Mouse (Mus musculus) urinary bladder, postnatal 25 days (tissue): ENCODE measurements at regions not wholly inside any gene's neighbourhood (a gene's known extent, or its start where the extent isn't known, plus 50 kb on each side); places are given as distances from the start of the nearest gene placed in this dataset.
"Not testable (repeated sequence)": the region's sequence is repeated elsewhere in the genome, so short reads cannot be mapped to it uniquely, and the experiment has no call there.

ENCODE experiments used
- DNase-seq: peaks from one replicate; pipeline ENCODE4 v3.0.0; 2022; ENCODE audit warnings: low spot score

DNA sequence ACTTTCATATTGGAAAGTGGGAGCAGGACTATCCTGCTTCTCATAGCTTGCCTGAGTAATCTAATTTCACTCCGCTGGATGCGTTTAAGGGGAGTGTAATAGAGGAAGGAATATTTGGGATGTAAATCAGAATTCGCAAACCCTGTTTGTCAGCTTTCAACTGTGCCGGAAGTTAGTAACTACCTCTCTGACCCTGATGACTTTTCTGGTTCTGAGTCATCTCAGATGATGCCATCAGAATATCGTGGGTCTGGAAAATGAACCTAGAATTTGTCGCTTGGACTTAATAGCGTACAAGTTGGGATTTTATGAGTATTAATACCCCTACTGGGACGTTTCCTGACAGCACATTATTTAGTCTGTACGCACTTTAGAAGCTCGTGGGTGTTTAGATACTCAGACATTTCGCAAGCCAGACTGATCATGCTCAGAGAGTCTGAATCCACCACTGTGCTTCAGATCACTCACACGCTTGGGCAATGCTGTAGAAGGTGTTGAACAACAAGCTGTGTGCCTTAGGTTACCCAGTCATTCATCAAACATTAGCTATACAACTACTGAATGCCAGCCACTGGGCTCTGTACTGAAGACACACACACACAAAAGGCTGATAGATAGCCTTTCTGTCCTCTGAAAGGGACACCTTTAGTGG is 131.1 kb downstream of the Phlda1 start:
- no peak for DNase-seq

DNA sequence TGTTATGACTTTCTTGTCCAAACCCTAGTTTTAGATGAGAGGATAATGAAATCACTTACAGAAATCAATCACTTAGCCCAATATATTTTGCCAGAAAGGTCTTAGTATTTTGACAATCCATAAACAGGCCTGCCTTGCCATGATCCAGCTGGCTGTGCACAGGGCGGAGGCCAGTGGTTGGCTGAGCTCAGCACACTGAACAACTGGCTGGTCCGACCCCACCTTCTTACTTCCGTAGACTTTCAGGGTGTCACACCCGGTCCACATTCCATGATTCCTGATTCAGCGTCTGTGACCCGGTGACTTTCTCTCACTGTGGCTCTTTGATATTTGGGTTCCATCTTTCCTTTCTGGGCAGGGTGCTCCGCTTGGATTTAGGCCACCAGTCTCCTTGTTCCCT is 133.8 kb downstream of the Phlda1 start:
- no peak for DNase-seq

DNA sequence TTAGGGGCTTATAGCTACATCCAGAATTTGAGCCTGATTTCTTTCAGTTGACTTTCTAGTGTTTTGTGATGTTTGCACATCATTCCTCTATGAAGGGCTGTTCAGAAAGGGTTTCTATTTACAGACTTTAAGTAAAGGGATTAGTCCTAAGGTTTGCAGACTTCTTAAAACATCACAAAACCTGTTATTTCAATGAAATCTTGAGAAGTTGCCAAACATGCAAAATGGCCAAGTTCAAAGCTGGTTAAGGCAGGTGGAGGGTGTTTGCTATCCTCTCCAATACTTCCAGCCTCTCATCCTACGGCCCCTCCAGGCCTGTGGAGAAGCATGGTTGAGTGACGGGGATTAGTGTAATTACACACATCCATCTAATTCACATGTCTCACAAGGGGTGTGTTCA is 136.6 kb downstream of the Phlda1 start:
- no peak for DNase-seq

DNA sequence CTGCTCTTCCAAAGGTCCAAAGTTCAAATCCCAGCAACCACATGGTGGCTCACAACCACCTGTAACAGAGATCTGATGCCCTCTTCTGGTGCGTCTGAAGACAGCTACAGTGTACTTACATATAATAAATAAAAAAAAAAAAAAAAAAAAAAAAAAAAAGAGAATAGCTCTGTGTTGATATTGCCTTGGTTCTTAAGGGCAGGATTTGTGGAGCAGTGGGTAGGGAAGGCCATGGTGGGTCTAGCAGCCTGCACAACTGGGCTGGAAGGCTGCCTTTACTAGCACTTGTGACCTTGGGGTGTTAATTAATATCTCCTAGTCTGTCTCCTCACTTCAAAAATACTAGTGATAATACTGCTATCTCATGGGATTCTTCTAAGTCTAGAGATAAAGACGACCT is 147.7 kb downstream of the Phlda1 start:
- not testable (repeated sequence) for DNase-seq

DNA sequence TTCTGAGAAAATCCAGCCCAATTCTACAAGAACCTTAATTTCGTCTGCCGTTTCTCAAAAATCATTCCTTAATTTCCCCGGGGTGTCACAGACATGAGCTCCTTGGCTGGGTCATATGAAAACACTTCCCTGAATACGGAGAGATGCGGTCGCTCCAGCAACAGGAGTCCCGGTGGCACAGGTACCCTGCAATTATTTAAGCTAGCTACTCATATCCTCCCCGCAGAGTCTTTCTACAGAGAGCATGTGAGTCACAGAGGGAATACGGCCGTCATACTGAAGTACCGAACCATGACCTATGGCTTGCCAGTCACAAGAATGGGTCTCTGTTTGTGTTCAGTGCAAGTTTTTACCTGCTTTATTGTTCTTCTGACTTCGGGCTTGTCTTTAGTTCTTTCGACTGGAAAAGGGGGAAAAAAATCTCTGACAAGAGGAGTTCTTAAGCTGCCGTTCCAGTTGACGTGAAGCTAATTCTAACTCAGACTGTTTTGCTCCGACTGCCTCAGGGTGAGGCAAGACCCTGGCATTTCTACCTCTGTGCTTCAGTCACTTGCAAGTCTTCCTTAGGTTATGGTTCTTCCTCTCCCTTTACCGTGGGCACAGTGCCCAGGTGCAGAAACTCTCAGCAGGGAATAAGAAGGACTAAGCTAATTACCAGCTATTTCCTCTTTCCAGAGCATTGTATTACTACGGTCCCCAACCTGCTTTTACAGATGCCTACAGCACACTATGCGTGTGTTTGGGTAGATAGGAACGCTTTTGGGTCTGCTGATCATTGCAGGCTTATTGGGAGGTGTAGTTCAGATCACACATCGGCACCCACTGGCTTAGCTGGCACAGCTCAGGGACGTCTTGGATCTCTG is 148.5 kb downstream of the Phlda1 start:
- DNase-seq = no peak

DNA sequence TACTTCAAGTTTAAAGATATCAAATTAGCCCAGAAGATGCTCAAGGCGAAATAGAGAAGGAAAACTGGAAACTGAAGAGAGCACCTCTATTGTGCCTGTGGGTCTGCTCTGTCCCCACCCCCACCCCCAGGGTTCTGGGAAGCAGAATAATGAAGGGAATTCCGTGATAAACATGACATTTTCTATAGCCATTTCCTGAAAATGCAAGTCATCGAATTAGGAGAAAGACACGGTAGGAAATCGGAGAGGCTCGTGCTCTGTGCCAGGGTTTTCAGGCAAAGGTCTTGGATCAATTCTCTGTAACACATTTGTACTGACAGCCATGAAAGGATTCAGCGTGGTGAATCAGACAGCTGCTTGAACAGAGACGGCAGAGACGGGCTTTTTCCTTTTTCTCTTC is 152.7 kb downstream of the Phlda1 start:
- no peak for DNase-seq

DNA sequence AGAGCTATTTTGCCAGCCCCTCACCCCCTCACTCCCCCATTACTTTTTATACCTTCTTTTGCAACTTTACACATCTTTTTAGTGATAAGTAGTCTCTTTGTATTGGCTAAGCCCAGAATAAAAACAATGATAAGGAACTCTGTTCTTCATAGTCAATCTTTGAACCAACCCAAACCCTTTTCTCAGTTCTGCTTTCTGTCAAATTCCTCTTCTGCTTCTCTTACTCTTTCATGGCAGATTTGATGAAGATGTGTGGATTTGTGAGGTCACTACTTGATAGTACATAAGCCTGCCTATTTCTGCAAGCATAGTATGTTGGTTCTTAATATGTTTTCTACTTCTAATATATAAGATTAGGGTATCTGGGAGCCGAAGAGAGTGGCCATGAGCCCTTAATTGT is 156.6 kb downstream of the Phlda1 start:
- DNase-seq = no peak

DNA sequence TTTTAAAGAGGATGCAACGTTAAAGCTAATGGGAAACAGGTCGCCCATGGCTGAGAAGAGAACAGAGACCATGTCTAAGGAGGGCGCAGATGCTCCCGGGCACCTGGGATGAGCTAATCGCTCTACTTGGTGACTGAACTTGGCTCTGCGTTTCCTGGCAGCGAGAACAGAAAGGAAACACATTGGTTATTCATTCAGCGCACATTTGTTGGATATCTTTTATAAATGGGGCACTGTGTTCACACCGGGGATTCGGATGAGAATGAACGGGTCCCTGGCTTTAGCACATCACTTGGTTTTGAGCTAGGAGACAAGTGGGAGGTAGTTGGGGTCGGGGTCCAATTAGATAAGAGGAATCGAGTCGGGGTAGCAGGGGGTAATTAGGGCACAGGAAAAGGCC is 159.7 kb downstream of the Phlda1 start:
- DNase-seq = no peak

DNA sequence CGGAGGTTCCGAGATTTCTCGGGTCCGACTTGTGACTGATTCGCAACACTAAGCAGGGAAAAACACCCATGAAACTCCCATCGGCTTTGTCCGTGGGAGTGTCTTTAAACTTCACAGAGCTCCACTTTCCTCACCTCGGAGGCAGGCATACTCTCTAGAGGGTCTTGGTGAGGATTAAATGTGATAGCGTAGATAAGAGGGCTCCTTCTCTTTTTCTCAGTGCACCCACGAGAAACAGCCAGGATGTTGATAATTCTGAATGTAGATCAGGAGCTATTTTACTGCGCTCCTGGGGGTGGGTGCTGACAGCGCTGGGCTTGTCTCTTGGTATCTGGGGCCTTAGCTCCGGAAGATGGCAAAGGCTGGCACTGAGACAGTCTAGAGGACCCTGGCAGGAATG is 160.9 kb downstream of the Phlda1 start:
- no peak for DNase-seq

DNA sequence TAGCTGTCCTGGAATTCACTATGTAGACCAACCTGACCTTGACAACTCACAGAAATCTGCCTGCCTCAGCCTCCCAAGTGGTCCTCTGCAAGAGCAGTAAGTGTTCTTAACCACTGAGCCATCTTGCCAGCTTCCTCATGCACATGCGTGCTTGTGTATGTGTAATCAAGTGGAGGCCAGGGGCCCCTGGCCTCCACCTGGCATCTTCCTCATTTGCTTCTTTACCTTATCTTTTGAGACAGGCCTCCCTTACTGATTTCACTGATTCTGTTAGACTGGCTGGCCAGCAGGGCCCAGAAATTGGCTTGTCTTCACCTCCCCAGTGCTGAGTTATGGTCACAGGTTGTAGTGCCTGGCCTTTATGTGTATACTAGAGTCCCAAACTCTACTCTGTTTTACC is 162.6 kb downstream of the Phlda1 start:
- DNase-seq = no peak

DNA sequence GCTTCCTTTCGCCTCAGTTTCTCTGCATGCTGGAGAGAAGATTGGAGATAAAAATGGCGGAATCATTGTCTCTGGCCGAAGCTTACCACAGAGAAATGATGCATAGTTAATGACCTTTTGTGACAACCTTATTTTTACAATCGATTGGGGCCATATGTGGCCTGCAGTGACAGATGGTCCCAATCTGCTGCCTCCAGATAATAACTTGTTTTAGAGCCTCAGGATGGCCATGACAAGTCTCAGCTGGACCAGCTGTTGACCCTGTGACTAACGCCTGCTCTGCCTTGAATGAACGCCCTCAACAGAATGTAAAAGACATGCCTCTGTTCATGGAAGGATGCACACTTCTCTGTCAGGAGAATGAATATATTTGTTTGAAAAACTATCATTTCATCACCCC is 163.6 kb downstream of the Phlda1 start:
- no peak for DNase-seq

DNA sequence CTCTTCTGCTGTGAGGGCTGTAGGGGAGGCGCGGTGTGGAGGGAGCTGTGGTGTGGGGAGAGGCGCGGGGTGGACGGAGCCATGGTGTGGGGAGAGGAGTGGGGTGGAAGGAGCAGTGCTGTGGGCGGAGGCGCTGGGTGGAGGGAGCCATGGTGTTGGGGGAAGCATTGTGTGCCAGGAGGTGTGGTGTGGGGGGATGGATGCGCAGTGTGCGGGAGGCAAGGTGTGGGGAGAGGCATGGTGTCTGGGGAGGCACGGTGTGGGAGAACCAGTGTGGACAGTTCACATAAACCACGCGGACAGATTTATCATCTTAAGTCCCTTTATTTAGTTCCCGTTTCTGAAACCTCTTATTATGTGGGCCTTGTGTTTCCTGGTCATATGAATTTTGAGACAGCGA is 164.6 kb downstream of the Phlda1 start:
- no peak for DNase-seq

DNA sequence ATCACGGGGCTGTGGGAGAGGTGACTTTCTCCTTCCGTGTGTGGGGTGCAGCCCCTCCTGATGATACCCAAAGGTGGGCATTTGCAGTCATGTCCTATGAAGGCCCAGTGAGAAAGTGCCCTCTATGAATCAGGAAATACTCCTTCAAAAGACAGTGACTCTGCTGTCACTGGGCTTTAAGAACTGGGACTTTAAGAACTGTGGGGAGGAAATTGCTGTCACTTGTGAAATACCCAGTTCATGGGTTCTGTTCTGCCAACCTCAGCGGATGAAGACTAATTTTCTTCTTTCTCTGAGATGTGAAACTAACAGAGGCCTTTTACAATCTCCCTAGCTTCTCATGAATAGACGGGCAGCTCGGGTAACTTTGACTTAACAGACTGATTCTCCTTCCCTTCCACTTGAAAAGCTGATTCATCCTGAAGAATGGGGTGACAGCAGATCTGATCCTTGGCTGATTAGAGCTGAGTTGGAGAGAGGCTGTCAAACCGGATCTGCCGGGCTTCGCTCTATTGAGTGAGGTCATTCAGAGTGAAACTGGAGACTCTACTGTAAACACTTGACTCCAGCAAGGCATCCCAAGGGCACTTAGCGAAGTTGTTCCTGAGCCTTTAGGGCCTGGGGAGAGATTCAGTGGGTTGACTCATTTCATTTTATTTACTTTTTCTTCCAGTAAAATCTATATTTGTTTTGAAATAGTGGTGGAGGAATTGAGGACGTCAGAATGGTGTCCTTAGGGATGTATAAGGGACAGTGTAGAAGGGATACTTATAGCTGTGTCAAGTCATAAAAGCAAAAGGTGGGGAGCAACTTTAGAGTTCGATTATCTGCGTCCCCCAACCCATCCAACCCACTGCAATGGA is 166.6 kb downstream of the Phlda1 start:
- peak; percentile 59 for DNase-seq

DNA sequence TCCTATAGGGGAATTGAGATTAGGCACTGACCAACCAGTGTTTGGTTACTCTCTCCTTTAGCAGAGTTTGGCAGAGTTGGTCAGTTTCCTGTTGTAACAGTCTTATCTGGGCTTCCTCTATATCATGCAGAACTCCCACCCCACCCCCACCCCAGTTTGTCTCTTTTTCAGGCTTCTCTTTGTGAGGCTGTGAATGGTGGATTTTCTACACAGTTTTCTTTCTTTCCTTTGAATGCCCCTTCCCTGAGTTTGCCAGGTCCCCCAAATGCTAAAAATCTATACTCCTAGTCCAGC is 167.2 kb downstream of the Phlda1 start:
- DNase-seq = no peak

DNA sequence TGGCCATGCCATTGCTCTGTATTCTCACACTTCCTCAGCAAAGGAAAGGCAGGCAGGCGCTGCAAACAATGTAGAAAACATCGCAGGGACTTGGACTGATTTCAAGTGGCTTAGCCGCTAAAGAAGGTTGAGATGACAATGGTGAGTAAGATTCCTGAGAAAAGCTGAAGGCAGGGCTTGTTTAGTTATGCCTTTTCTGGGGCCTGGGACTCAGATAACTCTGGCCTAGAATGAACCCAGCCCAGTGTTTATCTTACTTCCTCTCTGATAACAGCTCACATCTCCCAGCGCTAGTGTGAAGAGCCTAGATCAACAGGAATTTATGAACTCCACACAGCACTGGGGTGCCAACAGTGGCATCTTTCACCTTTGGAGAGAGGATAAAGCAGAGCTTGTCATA is 170.2 kb downstream of the Phlda1 start:
- no peak for DNase-seq

DNA sequence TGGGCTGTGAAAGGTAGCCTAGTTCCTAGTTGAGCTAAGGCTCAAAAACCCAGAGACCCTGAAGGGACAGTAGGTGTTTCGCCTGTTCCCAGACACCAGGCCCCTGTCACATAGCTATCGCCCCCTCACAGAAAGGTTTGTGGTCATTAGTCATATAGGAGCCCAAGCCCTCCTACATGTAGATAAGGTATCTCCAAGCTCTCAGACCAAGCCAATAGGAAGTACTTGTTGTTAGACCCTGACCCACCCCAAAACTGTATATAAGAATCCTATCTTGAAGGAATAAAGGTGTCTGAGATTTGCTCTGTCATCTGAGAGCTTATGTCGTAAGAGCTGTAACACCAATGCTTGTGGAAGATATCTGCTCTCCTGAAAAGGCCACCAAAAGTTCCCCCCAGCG is 174.8 kb downstream of the Phlda1 start:
- DNase-seq = no peak

DNA sequence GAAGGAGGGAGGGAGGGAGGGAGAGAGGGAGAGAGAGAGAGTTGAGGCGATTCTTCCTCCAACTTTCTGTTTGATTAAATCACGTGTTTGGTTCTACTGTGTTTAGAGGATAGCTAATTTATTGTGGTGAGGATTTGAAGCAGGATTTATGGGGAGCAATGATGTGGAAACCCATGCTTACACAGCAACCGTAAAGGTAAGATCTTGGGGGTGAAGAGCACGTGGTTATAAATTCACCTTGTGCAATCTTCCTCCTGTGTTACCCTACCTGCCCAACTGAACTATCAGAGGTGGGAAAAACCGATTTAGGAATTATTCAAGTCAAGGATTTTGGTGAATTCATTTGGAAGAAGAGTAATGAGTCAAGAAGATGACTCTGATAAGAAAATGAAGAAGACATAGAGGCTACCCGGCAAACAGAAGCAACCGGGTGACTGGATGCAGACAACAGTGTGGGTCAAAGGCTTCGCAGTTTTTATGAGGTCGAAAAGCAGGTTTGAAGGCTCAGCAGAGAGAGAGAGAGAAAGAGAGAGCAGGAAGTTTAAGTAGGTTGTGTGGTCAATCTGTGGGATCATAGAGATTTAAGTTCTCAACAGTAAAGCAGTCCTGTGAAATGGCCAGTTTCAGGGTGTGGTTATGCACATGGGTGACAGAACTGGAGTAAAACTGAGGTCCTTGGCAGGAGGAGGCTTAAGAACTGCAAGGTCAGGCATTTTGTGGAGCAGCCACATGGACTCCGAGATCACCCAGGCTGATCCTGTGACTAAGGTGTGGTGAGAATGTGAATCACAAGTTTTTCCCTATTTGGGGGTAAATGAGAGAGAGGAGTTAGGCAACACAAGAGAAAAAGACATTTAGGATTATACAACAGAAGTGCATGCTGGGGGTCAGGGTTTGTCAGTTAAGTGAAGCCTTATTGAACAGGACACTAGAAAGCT is 178.6 kb downstream of the Phlda1 start:
- DNase-seq = no peak

DNA sequence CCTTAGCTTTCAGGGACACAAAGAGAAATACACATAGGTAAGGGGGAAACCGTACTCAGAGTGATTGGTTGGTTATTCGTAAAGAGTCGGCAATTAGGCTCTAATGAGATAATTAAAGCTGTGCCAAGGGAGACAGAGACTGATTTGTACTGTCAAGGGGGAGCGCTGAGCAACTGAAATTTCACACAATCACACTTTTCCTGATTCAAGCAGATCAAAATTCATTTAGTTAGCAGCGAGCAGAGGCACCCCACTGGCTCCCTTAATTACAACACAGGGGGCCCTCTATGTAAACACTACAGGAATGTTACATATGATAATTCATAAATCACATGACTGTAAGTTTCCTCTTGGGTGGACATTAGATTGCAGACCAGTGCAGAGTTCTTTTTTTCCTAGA is 180.5 kb downstream of the Phlda1 start:
- no peak for DNase-seq

DNA sequence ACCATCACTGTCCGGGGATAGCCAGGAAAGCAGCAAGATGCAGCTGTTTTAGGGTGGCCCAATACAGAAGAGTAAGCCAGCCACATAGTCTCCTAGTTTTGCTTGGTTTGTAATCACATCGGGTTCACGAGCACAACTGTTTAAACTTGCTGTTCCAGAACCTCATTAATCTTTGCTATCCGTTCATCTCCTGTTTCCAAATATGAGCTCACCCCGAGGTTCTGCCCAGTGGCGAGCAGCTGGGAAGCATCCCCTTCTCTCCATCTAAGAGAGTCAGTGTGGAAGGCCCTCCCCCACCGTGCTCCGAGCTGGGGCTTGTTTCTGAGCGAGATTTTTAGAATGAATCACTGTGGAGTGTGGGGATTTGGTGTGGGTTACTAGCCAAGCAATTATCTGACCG is 183.5 kb downstream of the Phlda1 start:
- DNase-seq = peak; percentile 46

DNA sequence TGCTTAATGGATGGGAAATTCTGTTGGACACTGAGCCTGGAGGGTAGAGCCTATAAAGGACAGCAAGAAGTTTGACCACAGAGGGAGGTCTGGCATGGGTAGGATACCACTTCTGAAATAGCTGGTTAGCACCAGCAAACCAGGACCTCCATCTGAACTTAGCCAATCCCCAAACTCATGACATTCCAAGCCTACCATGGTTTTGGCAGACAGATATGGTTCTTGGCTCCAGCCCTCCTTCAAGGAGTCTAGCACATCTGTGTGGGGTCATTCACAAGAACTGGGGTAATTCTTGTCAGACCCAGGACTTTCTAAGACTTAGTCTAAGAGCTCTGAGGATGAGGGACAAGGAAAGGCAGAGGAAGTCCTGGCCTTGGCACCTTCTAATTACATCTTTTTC is 187.7 kb downstream of the Phlda1 start:
- DNase-seq = no peak

DNA sequence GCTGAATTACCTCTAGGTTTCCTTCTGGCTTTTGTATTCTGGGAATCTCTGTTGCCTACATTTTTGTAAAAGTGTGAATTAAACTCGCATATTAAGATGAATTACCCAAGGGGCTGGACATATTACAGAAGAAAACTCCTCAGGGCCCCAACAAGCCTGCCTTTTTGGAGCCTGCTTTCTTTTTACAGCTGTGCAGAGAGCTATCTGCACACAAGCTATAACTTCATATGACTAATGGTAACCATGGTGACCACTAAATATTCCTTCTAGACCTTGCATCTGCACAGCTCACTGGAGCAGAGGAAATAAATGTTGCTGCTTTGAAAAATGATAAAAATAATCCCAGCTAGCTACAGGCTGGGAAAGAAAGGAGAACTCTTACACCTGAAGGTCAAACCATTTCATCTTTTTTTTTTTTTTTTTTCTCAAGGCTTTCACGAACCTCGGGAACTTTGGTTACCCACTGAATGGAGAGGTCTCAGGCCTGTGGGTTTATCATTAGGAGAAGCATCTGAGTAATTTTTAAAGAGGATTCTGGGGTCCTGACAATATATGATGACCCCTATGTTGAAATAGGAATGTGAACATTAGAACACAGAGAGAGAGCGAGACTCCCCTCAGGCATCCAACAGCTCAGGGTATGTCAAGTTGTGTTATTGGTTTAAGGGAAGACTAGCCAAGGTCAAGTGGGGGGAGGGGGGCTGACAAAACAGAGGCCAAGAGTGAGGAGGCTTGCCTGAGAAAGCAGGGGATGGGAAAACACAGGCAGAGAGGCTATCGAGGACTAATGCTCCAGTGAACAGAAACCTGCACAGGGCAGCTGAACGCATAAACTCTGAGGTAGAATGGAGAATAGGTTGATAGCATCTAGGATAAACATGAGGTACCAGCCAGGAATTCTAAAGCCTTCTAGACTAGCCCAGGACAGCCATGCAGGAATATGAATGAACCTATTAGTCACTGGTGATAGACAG is 188.4 kb downstream of the Phlda1 start:
- no peak for DNase-seq
